Mouse (Mus musculus) brain, embryonic 14.5 days (tissue): Measurements from ENCODE around the gene Npc2.

ENCODE experiments used
- CTCF ChIP-seq: fragments of 200-500 bp; IDR thresholded peaks from 2 replicates; pipeline ENCODE4 v1.5.1; 2012; ENCODE audit warnings: inconsistent platforms, mild to moderate bottlenecking, moderate library complexity, borderline replicate concordance; ENCODE audit not compliant: insufficient read depth, insufficient read length; ENCODE audit errors: extremely low read depth
- POLR2A ChIP-seq: fragments of 200-500 bp; IDR thresholded peaks from 2 replicates; pipeline ENCODE4 v1.6.1; 2012; ENCODE audit warnings: mild to moderate bottlenecking, inconsistent platforms, borderline replicate concordance; ENCODE audit not compliant: poor library complexity, insufficient read depth, insufficient read length, severe bottlenecking; ENCODE audit errors: extremely low read depth

GRCm38 (mm10) chr12:84790853-84791252, 17.9 kb upstream of the Npc2 start:
- TF ChIP-seq CTCF: no peak
- no peak for TF ChIP-seq POLR2A
